Mouse (Mus musculus) hematopoietic stem cell, adult 5-6 weeks (primary cell): ENCODE results near the gene Slamf8. TPM values are rescaled to one million over a fixed set of nuclear protein-coding genes. Genes with fewer than 3 reads are reported as not detected.
A peak's percentile ranks its signal among the peaks of the same experiment; 100 is the strongest.

Source experiments
- ATAC-seq, 2 experiments: fragments of 125-278 bp in 1 of 2; replicated peaks in 1 of 2; 2 replicates each; pipeline ENCODE4 v1.8.0; 2016 to 2017; ENCODE audit warnings: inconsistent platforms in 2 of 2, mild to moderate bottlenecking in 2 of 2, moderate number of reproducible peaks in 2 of 2, low read depth in 1 of 2, moderate TSS enrichment in 1 of 2; ENCODE audit not compliant: low FRiP score in 2 of 2, poor library complexity in 2 of 2, severe bottlenecking in 2 of 2, insufficient read depth in 1 of 2, low TSS enrichment in 1 of 2
- total RNA-seq: library from RNA; stranded (forward); fragments of 172-1452, 232-1000 nt; gene quantifications from 2 replicates; pipeline ENCODE4 v1.2.3, GENCODE M21; 2017

The Slamf8 gene
- 0.50 and 1.3 TPM in 2 replicates for total RNA-seq

GRCm38 (mm10) chr1:172590385-172590784, at the start of gene Slamf8:
TSS of gene Slamf8 (minus strand) at chr1:172590568.
- peak; percentile 48 to 74 for ATAC-seq

- ATAC-seq, result no peak
Observed at GRCm38 (mm10) chr1:172638781-172639180, 48.4 kb upstream of the Slamf8 start.

- ATAC-seq, result no peak
Observed at GRCm38 (mm10) chr1:172637801-172638200, 47.4 kb upstream of the Slamf8 start.

- no peak for ATAC-seq
Observed at GRCm38 (mm10) chr1:172636266-172636665, 45.9 kb upstream of the Slamf8 start.

- ATAC-seq, result no peak
Observed at GRCm38 (mm10) chr1:172635258-172635657, 44.9 kb upstream of the Slamf8 start.

GRCm38 (mm10) chr1:172634136-172634535, 43.8 kb upstream of the Slamf8 start:
- ATAC-seq, result no peak

GRCm38 (mm10) chr1:172632451-172633326, 42.3 kb upstream of the Slamf8 start, which contains the start of gene Dusp23:
TSS of gene Dusp23 (minus strand) at chr1:172632962.
- ATAC-seq, result peak; percentile 97 to 98

- ATAC-seq, result no peak
Observed at GRCm38 (mm10) chr1:172631721-172632120, 41.4 kb upstream of the Slamf8 start.

- no peak for ATAC-seq
Observed at GRCm38 (mm10) chr1:172629831-172630230, 39.5 kb upstream of the Slamf8 start.

- no peak for ATAC-seq
Observed at GRCm38 (mm10) chr1:172626306-172626705, 35.9 kb upstream of the Slamf8 start.

- ATAC-seq, result no peak
Observed at GRCm38 (mm10) chr1:172624081-172624480, 33.7 kb upstream of the Slamf8 start.

- ATAC-seq, result 0 out of 4 replicates have a peak, but pooled peaks of 1 of the 2 experiments have one; percentile 50
Observed at GRCm38 (mm10) chr1:172623599-172623998, 33.2 kb upstream of the Slamf8 start.

GRCm38 (mm10) chr1:172619235-172619634, 28.9 kb upstream of the Slamf8 start:
- peak; percentile 57 to 77; a peak in 3 of 4 replicates for ATAC-seq

- ATAC-seq, result no peak
Observed at GRCm38 (mm10) chr1:172618141-172618540, 27.8 kb upstream of the Slamf8 start.

- no peak for ATAC-seq
Observed at GRCm38 (mm10) chr1:172617365-172618076, 27.2 kb upstream of the Slamf8 start.

- ATAC-seq, result no peak
Observed at GRCm38 (mm10) chr1:172616537-172617300, 26.4 kb upstream of the Slamf8 start.

GRCm38 (mm10) chr1:172615412-172615811, 25.0 kb upstream of the Slamf8 start:
- ATAC-seq, result no peak
